Mouse (Mus musculus): ENCODE results near the gene Atp2b2. TPM values are rescaled to one million over a fixed set of nuclear protein-coding genes. Genes with fewer than 3 reads are reported as not detected.

Atp2b2 gene
- polyA plus RNA-seq, 1 experiment from 2014 or later = 32.2 TPM

GRCm38 (mm10) chr6:114062688-114063087 is 20.3 kb upstream of the Atp2b2 start:
- Histone ChIP-seq H3K36me3 (ENCODE audit: control insufficient read depth, insufficient read depth) (no peaks in the 10 kb centered on the region), H3K27ac (ENCODE audit: low read length) (no peak overlapping the region), H3K4me1 (replicated peaks; ENCODE audit: control insufficient read depth, insufficient read depth, low read length) (no peaks in the 10 kb centered on the region)

GRCm38 (mm10) chr6:114059206-114059605 is 16.8 kb upstream of the Atp2b2 start:
- H3K36me3 ChIP-seq (ENCODE audit: control insufficient read depth, insufficient read depth) = no peaks in the 10 kb centered on the region
- ATAC-seq = no peak
- H3K4me2 ChIP-seq (ENCODE audit: low read length) = no peak overlapping the region
- H3K27me3 ChIP-seq (replicated peaks; ENCODE audit: control insufficient read depth, insufficient read depth, low read length) = no peaks in the 10 kb centered on the region
- no peak overlapping the region for H3K27ac ChIP-seq (ENCODE audit: low read length)
- whole genome bisulfite sequencing = 84% methylated on average over 7 of the region's 7 CpGs
- no peak overlapping the region for H3K9ac ChIP-seq (replicated peaks; ENCODE audit: low read depth, low read length)
- no peak overlapping the region for H3K4me3 ChIP-seq (replicated peaks; ENCODE audit: low read length)
- no peaks in the 10 kb centered on the region for H3K9me3 ChIP-seq (ENCODE audit: control insufficient read depth, low read length)
- H3K4me1 ChIP-seq (replicated peaks; ENCODE audit: control insufficient read depth, insufficient read depth, low read length) = no peaks in the 10 kb centered on the region

More at GRCm38 (mm10) chr6:114062688-114063087, 20.3 kb upstream of the Atp2b2 start:
- Histone ChIP-seq H3K4me2 (ENCODE audit: low read length) (no peak overlapping the region), H3K27me3 (replicated peaks; ENCODE audit: control insufficient read depth, insufficient read depth, low read length) (no peaks in the 10 kb centered on the region), H3K4me3 (replicated peaks; ENCODE audit: low read length) (no peak overlapping the region), H3K9me3 (ENCODE audit: control insufficient read depth, low read length) (no peaks in the 10 kb centered on the region), H3K9ac (replicated peaks; ENCODE audit: low read depth, low read length) (no peak overlapping the region)
- no peak for ATAC-seq

GRCm38 (mm10) chr6:114058030-114058808 is 15.8 kb upstream of the Atp2b2 start:
- Histone ChIP-seq H3K4me2 (ENCODE audit: low read length) (no peak overlapping the region), H3K36me3 (ENCODE audit: control insufficient read depth, insufficient read depth) (no peaks in the 10 kb centered on the region), H3K4me1 (replicated peaks; ENCODE audit: control insufficient read depth, insufficient read depth, low read length) (no peaks in the 10 kb centered on the region), H3K9ac (replicated peaks; ENCODE audit: low read depth, low read length) (no peak overlapping the region), H3K4me3 (replicated peaks; ENCODE audit: low read length) (no peak overlapping the region), H3K27me3 (replicated peaks; ENCODE audit: control insufficient read depth, insufficient read depth, low read length) (no peaks in the 10 kb centered on the region), H3K9me3 (ENCODE audit: control insufficient read depth, low read length) (no peaks in the 10 kb centered on the region), H3K27ac (ENCODE audit: low read length) (no peak overlapping the region)
- WGBS = 74% methylated on average over 15 of the region's 15 CpGs
- ATAC-seq = no peak

- WGBS = 86% methylated on average over 7 of the region's 7 CpGs
Measured at GRCm38 (mm10) chr6:114055311-114055710, 12.9 kb upstream of the Atp2b2 start.

GRCm38 (mm10) chr6:114044962-114045361 is 2.5 kb upstream of the Atp2b2 start:
- ATAC-seq = no peak
- Histone ChIP-seq H3K4me3 (replicated peaks; ENCODE audit: low read length) (no peak overlapping the region), H3K27ac (ENCODE audit: low read length) (no peak overlapping the region), H3K27me3 (replicated peaks; ENCODE audit: control insufficient read depth, insufficient read depth, low read length) (peaks cover 5% of the 10 kb centered on the region), H3K9ac (replicated peaks; ENCODE audit: low read depth, low read length) (no peak overlapping the region), H3K4me1 (replicated peaks; ENCODE audit: control insufficient read depth, insufficient read depth, low read length) (0 out of 2 replicates have a peak, but pooled peaks cover 3% of the 10 kb centered on the region), H3K4me2 (ENCODE audit: low read length) (no peak overlapping the region), H3K9me3 (ENCODE audit: control insufficient read depth, low read length) (no peaks in the 10 kb centered on the region), H3K36me3 (ENCODE audit: control insufficient read depth, insufficient read depth) (no peaks in the 10 kb centered on the region)
- 80% methylated on average over 8 of the region's 8 CpGs for WGBS

More at GRCm38 (mm10) chr6:114055311-114055710, 12.9 kb upstream of the Atp2b2 start:
- Histone ChIP-seq H3K4me3 (replicated peaks; ENCODE audit: low read length) (no peak overlapping the region), H3K27me3 (replicated peaks; ENCODE audit: control insufficient read depth, insufficient read depth, low read length) (no peaks in the 10 kb centered on the region), H3K4me2 (ENCODE audit: low read length) (no peak overlapping the region), H3K9ac (replicated peaks; ENCODE audit: low read depth, low read length) (no peak overlapping the region), H3K9me3 (ENCODE audit: control insufficient read depth, low read length) (no peaks in the 10 kb centered on the region), H3K4me1 (replicated peaks; ENCODE audit: control insufficient read depth, insufficient read depth, low read length) (no peaks in the 10 kb centered on the region), H3K27ac (ENCODE audit: low read length) (no peak overlapping the region), H3K36me3 (ENCODE audit: control insufficient read depth, insufficient read depth) (no peaks in the 10 kb centered on the region)
- ATAC-seq = no peak

GRCm38 (mm10) chr6:114042836-114043235 is 423 bp upstream of the Atp2b2 start:
- H3K27me3 ChIP-seq (replicated peaks; ENCODE audit: control insufficient read depth, insufficient read depth, low read length) = peaks cover 5% of the 10 kb centered on the region
- no peak overlapping the region for H3K9ac ChIP-seq (replicated peaks; ENCODE audit: low read depth, low read length)
- H3K9me3 ChIP-seq (ENCODE audit: control insufficient read depth, low read length) = no peaks in the 10 kb centered on the region
- 0 out of 2 replicates have a peak, but pooled peaks cover 3% of the 10 kb centered on the region for H3K4me1 ChIP-seq (replicated peaks; ENCODE audit: control insufficient read depth, insufficient read depth, low read length)
- ATAC-seq = no peak
- no peak overlapping the region for H3K4me2 ChIP-seq (ENCODE audit: low read length)
- WGBS = 95% methylated on average over 7 of the region's 7 CpGs
- H3K27ac ChIP-seq (ENCODE audit: low read length) = no peak overlapping the region
- H3K4me3 ChIP-seq (replicated peaks; ENCODE audit: low read length) = no peak overlapping the region
- H3K36me3 ChIP-seq (ENCODE audit: control insufficient read depth, insufficient read depth) = no peaks in the 10 kb centered on the region

- Histone ChIP-seq H3K4me1 (replicated peaks; ENCODE audit: control insufficient read depth, insufficient read depth, low read length) (0 out of 2 replicates have a peak, but pooled peaks cover 3% of the 10 kb centered on the region), H3K27ac (ENCODE audit: low read length) (no peak overlapping the region), H3K9ac (replicated peaks; ENCODE audit: low read depth, low read length) (peak overlapping the region; percentile 73), H3K9me3 (ENCODE audit: control insufficient read depth, low read length) (no peaks in the 10 kb centered on the region), H3K27me3 (replicated peaks; ENCODE audit: control insufficient read depth, insufficient read depth, low read length) (peaks cover 5% of the 10 kb centered on the region), H3K36me3 (ENCODE audit: control insufficient read depth, insufficient read depth) (no peaks in the 10 kb centered on the region), H3K4me2 (ENCODE audit: low read length) (peak overlapping the region; percentile 74), H3K4me3 (replicated peaks; ENCODE audit: low read length) (peak overlapping the region; percentile 65)
- peak; percentile 52; the same call in 1 of the 2 replicates for ATAC-seq
- under 1% methylated on average over 23 of the region's 52 CpGs for WGBS
Measured at GRCm38 (mm10) chr6:114041911-114042284, 515 bp downstream of the Atp2b2 start.

GRCm38 (mm10) chr6:114041097-114041910 is 1.1 kb downstream of the Atp2b2 start:
- peak overlapping the region; percentile 73 for H3K9ac ChIP-seq (replicated peaks; ENCODE audit: low read depth, low read length)
- peak overlapping the region; percentile 74 for H3K4me2 ChIP-seq (ENCODE audit: low read length)
- no peak overlapping the region for H3K27ac ChIP-seq (ENCODE audit: low read length)
- no peaks in the 10 kb centered on the region for H3K9me3 ChIP-seq (ENCODE audit: control insufficient read depth, low read length)
- 0 out of 2 replicates have a peak, but pooled peaks cover 3% of the 10 kb centered on the region for H3K4me1 ChIP-seq (replicated peaks; ENCODE audit: control insufficient read depth, insufficient read depth, low read length)
- 1% methylated on average over 35 of the region's 39 CpGs for WGBS
- H3K4me3 ChIP-seq (replicated peaks; ENCODE audit: low read length) = peak overlapping the region; percentile 65
- ATAC-seq = peak; percentile 54; the same call in 1 of the 2 replicates
- H3K36me3 ChIP-seq (ENCODE audit: control insufficient read depth, insufficient read depth) = no peaks in the 10 kb centered on the region
- H3K27me3 ChIP-seq (replicated peaks; ENCODE audit: control insufficient read depth, insufficient read depth, low read length) = peaks cover 5% of the 10 kb centered on the region

GRCm38 (mm10) chr6:114035704-114036103 is 6.7 kb downstream of the Atp2b2 start:
- no peaks in the 10 kb centered on the region for H3K27me3 ChIP-seq (replicated peaks; ENCODE audit: control insufficient read depth, insufficient read depth, low read length)
- ATAC-seq = no peak
- no peak overlapping the region for H3K27ac ChIP-seq (ENCODE audit: low read length)
- 60% methylated on average over 3 of the region's 3 CpGs for WGBS
- no peak overlapping the region for H3K4me3 ChIP-seq (replicated peaks; ENCODE audit: low read length)
- H3K36me3 ChIP-seq (ENCODE audit: control insufficient read depth, insufficient read depth) = no peaks in the 10 kb centered on the region
- H3K9ac ChIP-seq (replicated peaks; ENCODE audit: low read depth, low read length) = no peak overlapping the region
- no peaks in the 10 kb centered on the region for H3K4me1 ChIP-seq (replicated peaks; ENCODE audit: control insufficient read depth, insufficient read depth, low read length)
- H3K4me2 ChIP-seq (ENCODE audit: low read length) = no peak overlapping the region
- H3K9me3 ChIP-seq (ENCODE audit: control insufficient read depth, low read length) = no peaks in the 10 kb centered on the region

Measured in forebrain, embryonic 16.5 days (tissue).